Mouse (Mus musculus): Measurements from ENCODE around the gene Ap5s1. TPM values are rescaled to one million over a fixed set of nuclear protein-coding genes. Genes with fewer than 3 reads are reported as not detected.

The Ap5s1 gene
- polyA plus RNA-seq, 1 experiment from 2014 or later, result 18.4 TPM

DNA sequence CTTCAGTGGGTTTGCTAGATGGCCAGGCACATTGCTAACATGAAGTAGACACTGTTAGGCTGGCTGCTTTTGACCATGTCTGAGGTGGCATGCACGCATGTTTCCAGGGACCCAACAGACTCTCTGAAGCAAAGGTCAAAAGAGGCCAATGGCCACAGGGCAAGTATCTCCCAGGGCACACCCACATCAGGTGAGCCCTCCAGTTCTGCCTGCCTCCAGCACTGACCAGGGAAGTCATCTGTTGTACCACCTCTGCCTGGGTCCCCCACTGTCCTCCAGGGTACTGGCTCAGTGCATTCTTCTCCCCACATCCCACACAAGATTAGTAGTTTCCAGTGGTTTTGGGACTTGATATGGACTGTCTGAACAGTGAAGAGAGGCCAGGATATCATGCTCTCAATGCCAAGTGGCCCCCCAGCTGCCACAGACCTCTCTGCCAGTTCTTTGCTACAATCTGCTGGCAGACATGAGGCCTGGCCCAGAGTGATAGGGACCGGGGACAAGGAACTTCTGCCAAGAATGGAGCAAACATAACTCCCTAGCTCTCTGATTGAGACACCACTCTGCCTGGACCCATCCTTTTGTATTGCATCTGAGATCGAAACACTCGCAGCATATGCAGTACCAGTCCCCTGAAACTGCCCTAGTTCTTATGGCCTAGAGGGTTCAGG is 2.4 kb downstream of the Ap5s1 start:
- 49% methylated on average over 4 of the region's 4 CpGs for WGBS (ENCODE audit: insufficient replicate concordance)
- H3K4me1 ChIP-seq (ENCODE audit: control insufficient read depth, low read depth, low read length), result peaks cover 80% of the 10 kb centered on the region
- H3K27me3 ChIP-seq (ENCODE audit: control insufficient read depth, insufficient read depth, low read depth, low read length), result no peaks in the 10 kb centered on the region
- peaks cover 7% of the 10 kb centered on the region for H3K36me3 ChIP-seq (ENCODE audit: control insufficient read depth, insufficient read depth)
- peak overlapping the region; percentile 92 for H3K27ac ChIP-seq (ENCODE audit: low read length)
- peak overlapping the region; percentile 70 for H3K4me3 ChIP-seq (ENCODE audit: low read depth, low read length)
- ATAC-seq (ENCODE audit: low read depth), result no peak
- peak overlapping the region; percentile 65 for H3K4me2 ChIP-seq (ENCODE audit: low read depth, low read length)
- no peaks in the 10 kb centered on the region for H3K9me3 ChIP-seq (replicated peaks; ENCODE audit: control insufficient read depth, low read length)
- peak overlapping the region; percentile 73 for H3K9ac ChIP-seq (ENCODE audit: low read depth, low read length)

GRCm38 (mm10) chr2:131209969-131210792 is 3.3 kb downstream of the Ap5s1 start:
- Histone ChIP-seq H3K9me3 (replicated peaks; ENCODE audit: control insufficient read depth, low read length) (no peaks in the 10 kb centered on the region), H3K4me2 (ENCODE audit: low read depth, low read length) (peak overlapping the region; percentile 65), H3K27me3 (ENCODE audit: control insufficient read depth, insufficient read depth, low read depth, low read length) (no peaks in the 10 kb centered on the region), H3K9ac (ENCODE audit: low read depth, low read length) (peak overlapping the region; percentile 73), H3K36me3 (ENCODE audit: control insufficient read depth, insufficient read depth) (peaks cover 7% of the 10 kb centered on the region), H3K4me3 (ENCODE audit: low read depth, low read length) (peak overlapping the region; percentile 70), H3K27ac (ENCODE audit: low read length) (peak overlapping the region; percentile 92), H3K4me1 (ENCODE audit: control insufficient read depth, low read depth, low read length) (peaks cover 79% of the 10 kb centered on the region)
- WGBS (ENCODE audit: insufficient replicate concordance), result under 1% methylated on average over 50 of the region's 50 CpGs
- peak; percentile 84 for ATAC-seq (ENCODE audit: low read depth)

DNA sequence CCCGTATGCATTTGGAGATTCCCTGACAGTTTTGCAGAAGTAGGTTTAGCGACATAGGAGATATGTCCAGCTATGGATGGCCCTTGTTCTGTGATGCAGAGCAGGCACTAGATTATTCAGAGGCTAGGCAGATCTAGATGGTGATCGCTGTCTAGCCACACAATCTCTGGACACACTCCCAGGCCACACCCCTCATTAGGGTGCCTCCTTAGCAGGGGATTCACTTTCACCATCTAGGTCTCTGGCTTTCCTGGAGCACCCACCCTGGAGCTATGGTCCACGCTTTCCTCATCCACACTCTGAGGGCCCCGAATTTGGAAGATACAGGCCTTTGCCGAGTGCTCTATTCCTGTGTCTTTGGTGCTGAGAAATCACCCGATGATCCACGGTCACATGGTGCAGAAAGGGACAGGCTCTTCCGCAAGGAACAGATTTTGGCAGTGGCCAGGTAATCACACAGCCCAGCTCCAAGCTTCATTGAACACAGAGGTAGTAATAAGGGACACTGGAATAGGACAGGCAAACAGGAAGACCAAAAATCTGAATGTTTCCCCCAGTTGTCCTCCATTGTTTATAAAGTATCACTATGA is 4.2 kb downstream of the Ap5s1 start:
- 51% methylated on average over 9 of the region's 9 CpGs for WGBS (ENCODE audit: insufficient replicate concordance)
- Histone ChIP-seq H3K4me2 (ENCODE audit: low read depth, low read length) (peak overlapping the region; percentile 65), H3K27ac (ENCODE audit: low read length) (peak overlapping the region; percentile 92), H3K4me1 (ENCODE audit: control insufficient read depth, low read depth, low read length) (peaks cover 77% of the 10 kb centered on the region), H3K9ac (ENCODE audit: low read depth, low read length) (peak overlapping the region; percentile 73), H3K36me3 (ENCODE audit: control insufficient read depth, insufficient read depth) (peaks cover 7% of the 10 kb centered on the region), H3K9me3 (replicated peaks; ENCODE audit: control insufficient read depth, low read length) (no peaks in the 10 kb centered on the region), H3K4me3 (ENCODE audit: low read depth, low read length) (peak overlapping the region; percentile 70), H3K27me3 (ENCODE audit: control insufficient read depth, insufficient read depth, low read depth, low read length) (no peaks in the 10 kb centered on the region)
- ATAC-seq (ENCODE audit: low read depth), result no peak

- H3K4me2 ChIP-seq (ENCODE audit: low read depth, low read length), result peak overlapping the region; percentile 63
- no peaks in the 10 kb centered on the region for H3K27me3 ChIP-seq (ENCODE audit: control insufficient read depth, insufficient read depth, low read depth, low read length)
- peak overlapping the region; percentile 67 for H3K9ac ChIP-seq (ENCODE audit: low read depth, low read length)
- no peaks in the 10 kb centered on the region for H3K9me3 ChIP-seq (replicated peaks; ENCODE audit: control insufficient read depth, low read length)
- H3K4me1 ChIP-seq (ENCODE audit: control insufficient read depth, low read depth, low read length), result peaks cover 56% of the 10 kb centered on the region
- peaks cover 7% of the 10 kb centered on the region for H3K36me3 ChIP-seq (ENCODE audit: control insufficient read depth, insufficient read depth)
- peak overlapping the region; percentile 94 for H3K27ac ChIP-seq (ENCODE audit: low read length)
- peak overlapping the region; percentile 36 for H3K4me3 ChIP-seq (ENCODE audit: low read depth, low read length)
- WGBS (ENCODE audit: insufficient replicate concordance), result 43% methylated on average over 7 of the region's 7 CpGs
- peak; percentile 64 for ATAC-seq (ENCODE audit: low read depth)
These were observed 6.9 kb downstream of the Ap5s1 start for GRCm38 (mm10) chr2:131213773-131214172.

- 84% methylated on average over 7 of the region's 7 CpGs for WGBS (ENCODE audit: insufficient replicate concordance)
- Histone ChIP-seq H3K4me2 (ENCODE audit: low read depth, low read length) (no peak overlapping the region), H3K27ac (ENCODE audit: low read length) (peak overlapping the region; percentile 58), H3K4me3 (ENCODE audit: low read depth, low read length) (no peak overlapping the region), H3K9ac (ENCODE audit: low read depth, low read length) (no peak overlapping the region), H3K27me3 (ENCODE audit: control insufficient read depth, insufficient read depth, low read depth, low read length) (no peaks in the 10 kb centered on the region), H3K36me3 (ENCODE audit: control insufficient read depth, insufficient read depth) (peaks cover 7% of the 10 kb centered on the region), H3K9me3 (replicated peaks; ENCODE audit: control insufficient read depth, low read length) (no peaks in the 10 kb centered on the region), H3K4me1 (ENCODE audit: control insufficient read depth, low read depth, low read length) (peaks cover 42% of the 10 kb centered on the region)
- no peak for ATAC-seq (ENCODE audit: low read depth)
These were observed 9.3 kb downstream of the Ap5s1 start for GRCm38 (mm10) chr2:131215941-131216858.

- Histone ChIP-seq H3K27ac (ENCODE audit: low read length) (no peak overlapping the region), H3K27me3 (ENCODE audit: control insufficient read depth, insufficient read depth, low read depth, low read length) (no peaks in the 10 kb centered on the region), H3K9me3 (replicated peaks; ENCODE audit: control insufficient read depth, low read length) (no peaks in the 10 kb centered on the region), H3K36me3 (ENCODE audit: control insufficient read depth, insufficient read depth) (no peaks in the 10 kb centered on the region), H3K4me1 (ENCODE audit: control insufficient read depth, low read depth, low read length) (peaks cover 42% of the 10 kb centered on the region), H3K4me2 (ENCODE audit: low read depth, low read length) (no peak overlapping the region), H3K9ac (ENCODE audit: low read depth, low read length) (no peak overlapping the region), H3K4me3 (ENCODE audit: low read depth, low read length) (no peak overlapping the region)
- 49% methylated on average over 4 of the region's 4 CpGs for WGBS (ENCODE audit: insufficient replicate concordance)
- no peak for ATAC-seq (ENCODE audit: low read depth)
These were observed 13.2 kb downstream of the Ap5s1 start for GRCm38 (mm10) chr2:131220030-131220429.

DNA sequence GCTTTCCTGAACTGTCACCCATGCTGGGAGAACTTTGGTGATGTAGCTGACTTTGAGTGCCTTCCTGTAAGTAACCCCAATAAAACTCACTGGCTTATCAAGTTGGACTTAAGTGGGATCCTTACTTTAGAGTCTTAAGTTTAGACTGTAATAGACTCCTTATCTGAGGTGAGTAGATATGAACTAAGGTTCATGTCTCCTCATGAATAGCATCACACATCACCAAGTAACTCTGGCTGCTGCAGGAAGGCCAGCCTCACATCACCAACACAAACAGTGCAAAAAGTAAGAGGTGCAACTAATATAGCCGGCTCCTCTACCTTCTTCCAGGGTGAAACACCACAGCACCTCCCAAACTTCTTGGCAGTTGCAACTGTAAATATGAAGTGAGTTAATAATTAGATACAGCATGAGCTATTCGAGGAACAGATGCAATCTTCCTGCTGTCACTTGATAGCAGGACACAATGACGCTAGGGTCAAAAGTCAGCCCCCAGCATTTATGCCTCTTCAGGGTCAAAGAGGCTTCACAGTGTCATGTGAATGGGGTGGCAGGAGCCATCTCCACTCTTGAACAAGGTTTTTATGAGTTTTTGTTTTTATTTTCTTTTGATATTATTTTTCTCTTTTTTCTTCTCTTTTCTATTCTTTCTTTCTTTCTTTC is 15.1 kb downstream of the Ap5s1 start:
- no peak for ATAC-seq (ENCODE audit: low read depth)

DNA sequence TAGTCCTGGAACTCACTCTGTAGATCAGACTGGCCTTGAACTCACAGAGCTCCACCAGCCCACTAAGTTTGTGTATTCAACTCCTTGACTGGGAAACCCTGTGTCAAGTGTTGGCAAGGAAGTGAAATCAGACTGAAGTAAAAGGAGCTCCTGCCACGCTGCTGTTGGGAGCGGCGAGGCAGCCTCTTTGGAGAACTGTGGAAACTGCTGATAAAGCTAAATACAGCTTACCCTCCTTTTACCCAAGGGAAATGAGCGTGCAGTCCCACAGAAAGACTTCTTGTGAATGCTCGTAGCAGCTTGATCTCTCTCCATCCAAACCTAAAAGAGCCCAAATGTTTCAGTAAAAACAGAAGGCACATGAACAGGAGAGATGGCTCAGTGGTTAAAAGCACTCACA is 15.7 kb downstream of the Ap5s1 start:
- Histone ChIP-seq H3K4me2 (ENCODE audit: low read depth, low read length) (peak overlapping the region; percentile 47), H3K9ac (ENCODE audit: low read depth, low read length) (peak overlapping the region; percentile 54), H3K4me1 (ENCODE audit: control insufficient read depth, low read depth, low read length) (peaks cover 39% of the 10 kb centered on the region), H3K36me3 (ENCODE audit: control insufficient read depth, insufficient read depth) (no peaks in the 10 kb centered on the region), H3K9me3 (replicated peaks; ENCODE audit: control insufficient read depth, low read length) (no peaks in the 10 kb centered on the region), H3K4me3 (ENCODE audit: low read depth, low read length) (no peak overlapping the region), H3K27ac (ENCODE audit: low read length) (peak overlapping the region; percentile 96), H3K27me3 (ENCODE audit: control insufficient read depth, insufficient read depth, low read depth, low read length) (no peaks in the 10 kb centered on the region)
- WGBS (ENCODE audit: insufficient replicate concordance), result 12% methylated on average over 5 of the region's 5 CpGs
- peak; percentile 39 for ATAC-seq (ENCODE audit: low read depth)

More for the DNA sequence above, 15.1 kb downstream of the Ap5s1 start:
- peaks cover 39% of the 10 kb centered on the region for H3K4me1 ChIP-seq (ENCODE audit: control insufficient read depth, low read depth, low read length)
- H3K9ac ChIP-seq (ENCODE audit: low read depth, low read length), result peak overlapping the region; percentile 54; the same call in 1 of the 2 replicates
- no peaks in the 10 kb centered on the region for H3K27me3 ChIP-seq (ENCODE audit: control insufficient read depth, insufficient read depth, low read depth, low read length)
- H3K4me3 ChIP-seq (ENCODE audit: low read depth, low read length), result no peak overlapping the region
- H3K27ac ChIP-seq (ENCODE audit: low read length), result peak overlapping the region; percentile 96
- no peak overlapping the region for H3K4me2 ChIP-seq (ENCODE audit: low read depth, low read length)
- H3K36me3 ChIP-seq (ENCODE audit: control insufficient read depth, insufficient read depth), result no peaks in the 10 kb centered on the region
- H3K9me3 ChIP-seq (replicated peaks; ENCODE audit: control insufficient read depth, low read length), result no peaks in the 10 kb centered on the region
- WGBS (ENCODE audit: insufficient replicate concordance), result 26% methylated on average over 3 of the region's 3 CpGs

Data from liver, embryonic 16.5 days (tissue).